Mouse (Mus musculus): ENCODE results near the gene Nf2. TPM values are rescaled to one million over a fixed set of nuclear protein-coding genes. Genes with fewer than 3 reads are reported as not detected.
A peak's percentile ranks its signal among the peaks of the same experiment; 100 is the strongest.

Nf2 gene
- total and polyA plus RNA-seq, 2 experiments from 2014 or later = 55.5 to 97.6 TPM

GRCm38 (mm10) chr11:4874551-4874950 is 25.2 kb upstream of the Nf2 start:
- H3K27ac ChIP-seq = peak overlapping the region; percentile 81; the same call in 1 of the 2 replicates
- peak overlapping the region; percentile 77 for H3K9ac ChIP-seq (replicated peaks; ENCODE audit: low read length)
- no peaks in the 10 kb centered on the region for H3K36me3 ChIP-seq (ENCODE audit: insufficient read depth, low read length)
- no peak for TF ChIP-seq CTCF (IDR thresholded peaks at IDR 0.05; ENCODE audit: low read depth)
- ATAC-seq (peak; percentile 39; the same call in 1 of the 2 replicates), DNase-seq (ENCODE audit: low spot score) (no peak)
- H3K4me1 ChIP-seq (ENCODE audit: insufficient read depth, low read length) = peaks cover 6% of the 10 kb centered on the region; the same call in 1 of the 2 replicates
- no peaks in the 10 kb centered on the region for H3K9me3 ChIP-seq (ENCODE audit: low read length)
- H3K4me2 ChIP-seq (ENCODE audit: low read depth, low read length) = peak overlapping the region; percentile 76
- WGBS = 7% methylated on average over 10 of the region's 10 CpGs
- H3K27me3 ChIP-seq (ENCODE audit: insufficient read depth, low read length) = no peaks in the 10 kb centered on the region
- H3K4me3 ChIP-seq (ENCODE audit: low read length) = peak overlapping the region; percentile 56

GRCm38 (mm10) chr11:4873755-4874475 is 24.6 kb upstream of the Nf2 start, which contains the start of gene Nipsnap1:
Gene Nipsnap1 (plus strand): TSS chr11:4873951.
- Histone ChIP-seq H3K9me3 (ENCODE audit: low read length) (no peaks in the 10 kb centered on the region), H3K4me2 (ENCODE audit: low read depth, low read length) (peak within 1 kb of the TSS; percentile 76), H3K9ac (replicated peaks; ENCODE audit: low read length) (peak within 1 kb of the TSS; percentile 77), H3K27ac (peak within 1 kb of the TSS; percentile 81; the same call in 1 of the 2 replicates), H3K4me1 (ENCODE audit: insufficient read depth, low read length) (peaks cover 6% of the 10 kb centered on the region; the same call in 1 of the 2 replicates), H3K4me3 (ENCODE audit: low read length) (peak within 1 kb of the TSS; percentile 56), H3K36me3 (ENCODE audit: insufficient read depth, low read length) (no peaks in the 10 kb centered on the region), H3K27me3 (ENCODE audit: insufficient read depth, low read length) (no peaks in the 10 kb centered on the region)
- DNase-seq (ENCODE audit: low spot score) = peak; percentile 91
- under 1% methylated on average over 30 of the region's 30 CpGs for WGBS
- peak; percentile 91 for ATAC-seq
- TF ChIP-seq CTCF (IDR thresholded peaks at IDR 0.05; ENCODE audit: low read depth) = no peak

- H3K9ac ChIP-seq (replicated peaks; ENCODE audit: low read length) = no peak overlapping the region
- no peak for ATAC-seq
- no peaks in the 10 kb centered on the region for H3K4me1 ChIP-seq (ENCODE audit: insufficient read depth, low read length)
- peak; percentile 88 for DNase-seq (ENCODE audit: low spot score)
- H3K4me2 ChIP-seq (ENCODE audit: low read depth, low read length) = no peak overlapping the region
- WGBS = 35% methylated on average over 10 of the region's 10 CpGs
- H3K27ac ChIP-seq = no peak overlapping the region
- no peaks in the 10 kb centered on the region for H3K9me3 ChIP-seq (ENCODE audit: low read length)
- TF ChIP-seq CTCF (IDR thresholded peaks at IDR 0.05; ENCODE audit: low read depth) = peak; percentile 90
- H3K36me3 ChIP-seq (ENCODE audit: insufficient read depth, low read length) = no peaks in the 10 kb centered on the region
- H3K27me3 ChIP-seq (ENCODE audit: insufficient read depth, low read length) = no peaks in the 10 kb centered on the region
- no peak overlapping the region for H3K4me3 ChIP-seq (ENCODE audit: low read length)
Measured at GRCm38 (mm10) chr11:4865645-4866251, 16.4 kb upstream of the Nf2 start.

GRCm38 (mm10) chr11:4862730-4863129 is 13.4 kb upstream of the Nf2 start:
- TF ChIP-seq CTCF (IDR thresholded peaks at IDR 0.05; ENCODE audit: low read depth) = no peak

GRCm38 (mm10) chr11:4861816-4862604 is 12.7 kb upstream of the Nf2 start:
- no peak overlapping the region for H3K4me3 ChIP-seq (ENCODE audit: low read length)
- H3K27me3 ChIP-seq (ENCODE audit: insufficient read depth, low read length) = no peaks in the 10 kb centered on the region
- no peak overlapping the region for H3K9ac ChIP-seq (replicated peaks; ENCODE audit: low read length)
- DNase-seq (ENCODE audit: low spot score) = no peak
- H3K4me1 ChIP-seq (ENCODE audit: insufficient read depth, low read length) = no peaks in the 10 kb centered on the region
- no peak for TF ChIP-seq CTCF (IDR thresholded peaks at IDR 0.05; ENCODE audit: low read depth)
- no peak overlapping the region for H3K4me2 ChIP-seq (ENCODE audit: low read depth, low read length)
- H3K9me3 ChIP-seq (ENCODE audit: low read length) = no peaks in the 10 kb centered on the region
- no peak overlapping the region for H3K27ac ChIP-seq
- H3K36me3 ChIP-seq (ENCODE audit: insufficient read depth, low read length) = no peaks in the 10 kb centered on the region
- no peak for ATAC-seq
- 46% methylated on average over 11 of the region's 11 CpGs for WGBS

More at GRCm38 (mm10) chr11:4862730-4863129, 13.4 kb upstream of the Nf2 start:
- DNase-seq (ENCODE audit: low spot score) (no peak), ATAC-seq (no peak)
- H3K9ac ChIP-seq (replicated peaks; ENCODE audit: low read length) = no peak overlapping the region
- H3K4me1 ChIP-seq (ENCODE audit: insufficient read depth, low read length) = no peaks in the 10 kb centered on the region
- H3K27ac ChIP-seq = no peak overlapping the region
- no peaks in the 10 kb centered on the region for H3K27me3 ChIP-seq (ENCODE audit: insufficient read depth, low read length)
- no peaks in the 10 kb centered on the region for H3K36me3 ChIP-seq (ENCODE audit: insufficient read depth, low read length)
- H3K9me3 ChIP-seq (ENCODE audit: low read length) = no peaks in the 10 kb centered on the region
- 96% methylated on average over 1 of the region's 1 CpGs for WGBS
- H3K4me3 ChIP-seq (ENCODE audit: low read length) = no peak overlapping the region
- H3K4me2 ChIP-seq (ENCODE audit: low read depth, low read length) = no peak overlapping the region

- Histone ChIP-seq H3K36me3 (ENCODE audit: insufficient read depth, low read length) (no peaks in the 10 kb centered on the region), H3K27ac (no peak overlapping the region), H3K4me1 (ENCODE audit: insufficient read depth, low read length) (no peaks in the 10 kb centered on the region), H3K4me3 (ENCODE audit: low read length) (no peak overlapping the region), H3K27me3 (ENCODE audit: insufficient read depth, low read length) (no peaks in the 10 kb centered on the region), H3K4me2 (ENCODE audit: low read depth, low read length) (no peak overlapping the region), H3K9ac (replicated peaks; ENCODE audit: low read length) (no peak overlapping the region), H3K9me3 (ENCODE audit: low read length) (no peaks in the 10 kb centered on the region)
- no peak for ATAC-seq
- DNase-seq (ENCODE audit: low spot score) = no peak
- no peak for TF ChIP-seq CTCF (IDR thresholded peaks at IDR 0.05; ENCODE audit: low read depth)
- 52% methylated on average over 1 of the region's 1 CpGs for WGBS
Measured at GRCm38 (mm10) chr11:4860986-4861385, 11.7 kb upstream of the Nf2 start.
